Mouse (Mus musculus) kidney, adult 2 months (tissue): ENCODE measurements around the gene Parp8. TPM values are rescaled to one million over a fixed set of nuclear protein-coding genes. Genes with fewer than 3 reads are reported as not detected.

Source experiments
- DNase-seq: peaks from one replicate; pipeline ENCODE4 v3.0.0; 2021
- H3K27ac ChIP-seq: fragments of 200-500 bp; 2 replicates; pipeline ENCODE4 v1.5.1; 2012; ENCODE audit warnings: low read depth, low read length, control low read depth, inconsistent platforms; ENCODE audit not compliant: insufficient read depth
- H3K27me3 ChIP-seq: fragments of 200-500 bp; replicated peaks from 2 replicates; pipeline ENCODE4 v1.6.1; 2012; ENCODE audit warnings: mild to moderate bottlenecking, moderate library complexity, low read length, inconsistent platforms; ENCODE audit not compliant: control insufficient read depth, insufficient read depth
- H3K36me3 ChIP-seq: fragments of 200-500 bp; 2 replicates; pipeline ENCODE4 v1.6.1; 2012; ENCODE audit warnings: mild to moderate bottlenecking, moderate library complexity, low read length, inconsistent platforms; ENCODE audit not compliant: control insufficient read depth, insufficient read depth
- H3K4me1 ChIP-seq: fragments of 200-500 bp; 2 replicates; pipeline ENCODE4 v1.6.1; 2011; ENCODE audit warnings: low read length; ENCODE audit not compliant: control insufficient read depth, insufficient read depth
- H3K4me3 ChIP-seq: fragments of 200-500 bp; 2 replicates; pipeline ENCODE4 v1.5.1; 2011; ENCODE audit warnings: mild to moderate bottlenecking, low read depth, low read length, control low read depth; ENCODE audit not compliant: insufficient read depth
- CTCF ChIP-seq: fragments of 200-500 bp; conservative IDR thresholded peaks from 2 replicates; pipeline ENCODE4 v1.5.1; 2011; ENCODE audit warnings: low read depth, mild to moderate bottlenecking, control low read depth, low read length, moderate library complexity, mixed read lengths; ENCODE audit not compliant: insufficient read depth, insufficient read length
- POLR2A ChIP-seq: fragments of 200-500 bp; IDR thresholded peaks from one replicate; pipeline ENCODE4 v1.6.1; 2011; ENCODE audit warnings: low read depth, low read length, control low read depth
- WGBS: fragments of 180-500 bp; shearing (Covaris S2); methylation state at CpG from one replicate; pipeline ENCODE4 v1.1.7; 2018; 5-methylcytosine and 5-hydroxymethylcytosine counted together
- polyA plus RNA-seq: library from polyadenylated mRNA; depleted of rRNA; stranded (reverse); fragments of >200 nt; gene quantifications from 2 replicates; pipeline ENCODE4 v1.2.3, GENCODE M21; 2012

Gene Parp8
- polyA plus RNA-seq, 1 experiment: 10.1 TPM

GRCm38 (mm10) chr13:117028221-117028620 is 2.9 kb upstream of the Parp8 start:
- TF ChIP-seq CTCF (no peak), POLR2A (no peak)
- WGBS: 77% methylated on average over 5 of the region's 5 CpGs
- Histone ChIP-seq H3K27me3 (no peaks in the 10 kb centered on the region), H3K4me3 (no peak overlapping the region), H3K27ac (no peak overlapping the region), H3K4me1 (no peaks in the 10 kb centered on the region), H3K36me3 (no peaks in the 10 kb centered on the region)
- no peak for DNase-seq

GRCm38 (mm10) chr13:117027336-117027735 is 2.0 kb upstream of the Parp8 start:
- TF ChIP-seq CTCF (no peak), POLR2A (no peak)
- Histone ChIP-seq H3K27ac (no peak overlapping the region), H3K27me3 (no peaks in the 10 kb centered on the region), H3K4me1 (no peaks in the 10 kb centered on the region), H3K36me3 (no peaks in the 10 kb centered on the region), H3K4me3 (no peak overlapping the region)
- 95% methylated on average over 9 of the region's 9 CpGs for WGBS
- no peak for DNase-seq

- 90% methylated on average over 7 of the region's 7 CpGs for WGBS
- no peak for TF ChIP-seq CTCF
- no peak overlapping the region for H3K4me3 ChIP-seq
- peaks cover 1% of the 10 kb centered on the region for H3K4me1 ChIP-seq
- no peaks in the 10 kb centered on the region for H3K27me3 ChIP-seq
- no peak for DNase-seq
- no peaks in the 10 kb centered on the region for H3K36me3 ChIP-seq
- no peak overlapping the region for H3K27ac ChIP-seq
Observed at GRCm38 (mm10) chr13:117026276-117026780, 991 bp upstream of the Parp8 start.

- WGBS: under 1% methylated on average over 18 of the region's 18 CpGs
- no peaks in the 10 kb centered on the region for H3K36me3 ChIP-seq
- peaks cover 5% of the 10 kb centered on the region for H3K4me1 ChIP-seq
- TF ChIP-seq CTCF (no peak), POLR2A (no peak)
- no peak for DNase-seq
- H3K27ac ChIP-seq: peak overlapping the region; percentile 55
- H3K4me3 ChIP-seq: peak overlapping the region; percentile 94
- no peaks in the 10 kb centered on the region for H3K27me3 ChIP-seq
Observed at GRCm38 (mm10) chr13:117024916-117025225, 466 bp downstream of the Parp8 start.

GRCm38 (mm10) chr13:117024127-117024915 is 1.0 kb downstream of the Parp8 start:
- Histone ChIP-seq H3K36me3 (no peaks in the 10 kb centered on the region), H3K4me1 (peaks cover 5% of the 10 kb centered on the region), H3K4me3 (peak overlapping the region; percentile 94), H3K27me3 (no peaks in the 10 kb centered on the region), H3K27ac (peak overlapping the region; percentile 55)
- no peak for TF ChIP-seq POLR2A
- no peak for TF ChIP-seq CTCF
- WGBS: under 1% methylated on average over 64 of the region's 64 CpGs
- DNase-seq: peak; percentile 61

- Histone ChIP-seq H3K4me3 (no peak overlapping the region), H3K4me1 (peaks cover 5% of the 10 kb centered on the region), H3K36me3 (no peaks in the 10 kb centered on the region), H3K27me3 (no peaks in the 10 kb centered on the region), H3K27ac (peak overlapping the region; percentile 55; the same call in 1 of the 2 replicates)
- WGBS: 26% methylated on average over 12 of the region's 12 CpGs
- TF ChIP-seq POLR2A (no peak), CTCF (no peak)
- DNase-seq: no peak
Observed at GRCm38 (mm10) chr13:117023346-117024050, 1.8 kb downstream of the Parp8 start.

GRCm38 (mm10) chr13:117020631-117021030 is 4.7 kb downstream of the Parp8 start:
- H3K4me1 ChIP-seq: peaks cover 5% of the 10 kb centered on the region
- H3K27ac ChIP-seq: no peak overlapping the region
- no peak for TF ChIP-seq CTCF
- no peak for DNase-seq
- no peaks in the 10 kb centered on the region for H3K36me3 ChIP-seq
- no peak overlapping the region for H3K4me3 ChIP-seq
- WGBS: 44% methylated on average over 6 of the region's 6 CpGs
- no peaks in the 10 kb centered on the region for H3K27me3 ChIP-seq
